In genomic region chr2:116071571-116072320, GRCm38 (mm10) we compare ENCODE assay signal across 10 mouse cellular contexts. TPM values are rescaled to one million over a fixed set of nuclear protein-coding genes. Genes with fewer than 3 reads are reported as not detected.
DNase-seq lines count a peak whose midpoint lies in the region; ATAC-seq and TF ChIP-seq lines count a peak whose summit lies in the region.
"Had no signal": no experiment of that assay in that cellular context is flagged by ENCODE, and none has a peak within 500 bp of the region (broad histone marks: within the 10 kb centered on the region; RNA-seq: fewer than 3 reads in every experiment).

No protein-coding gene starts in this region.

- WGBS in heart, postnatal 0 days: 3% methylated on average over 25 of the region's 25 CpGs
- WGBS in lung, embryonic 16.5 days: 3% methylated on average over 25 of the region's 25 CpGs

- H3K27ac ChIP-seq in heart, postnatal 0 days (ENCODE audit: low read depth): no peak overlapping the region
- H3K27ac ChIP-seq in lung, embryonic 16.5 days (ENCODE audit: low read length): no peak overlapping the region

- DNase-seq in urinary bladder, postnatal 14 days (ENCODE audit: low spot score): peak; percentile 82
- no peak for DNase-seq in urinary bladder, postnatal 10 days (ENCODE audit: low spot score)
- peak; percentile 56 for DNase-seq in embryo, embryonic 11.5 days (ENCODE audit: low read depth, low spot score)
- peak; percentile 82 for DNase-seq in heart, postnatal 0 days (ENCODE audit: low spot score)
- DNase-seq in kidney, postnatal 10 days: peak; percentile 91
- peak; percentile 89 for DNase-seq in retina, embryonic 14.5 days (ENCODE audit: low spot score)

- H3K27me3 ChIP-seq in heart, postnatal 0 days (ENCODE audit: control insufficient read depth, insufficient read depth, low read length): peaks cover 5% of the 10 kb centered on the region; the same call in 1 of the 2 replicates
- peaks cover 35% of the 10 kb centered on the region for H3K27me3 ChIP-seq in lung, embryonic 16.5 days (ENCODE audit: control insufficient read depth, insufficient read depth, low read depth, low read length)

- no peak for TF ChIP-seq EP300 in heart, postnatal 0 days (IDR thresholded peaks at IDR 0.05; ENCODE audit: low read depth)

- peak overlapping the region; percentile 48 for H3K4me3 ChIP-seq in heart, postnatal 0 days (ENCODE audit: low read depth, low read length)
- peak overlapping the region; percentile 51 for H3K4me3 ChIP-seq in lung, embryonic 16.5 days (ENCODE audit: low read length)
- H3K4me3 ChIP-seq: erythroblast, embryonic 14.5 days had no signal

- H3K4me2 ChIP-seq in heart, postnatal 0 days (ENCODE audit: low read depth, low read length): peak overlapping the region; percentile 86
- peak overlapping the region; percentile 66 for H3K4me2 ChIP-seq in lung, embryonic 16.5 days (ENCODE audit: low read depth, low read length)

- ATAC-seq in heart, postnatal 0 days (ENCODE audit: insufficient read depth, low read depth): no peak
- ATAC-seq in lung, embryonic 16.5 days (ENCODE audit: low read depth): peak; percentile 34; the same call in 1 of the 2 replicates
- ATAC-seq in erythroid progenitor cell, adult 5-6 weeks (replicated peaks; ENCODE audit: low FRiP score, poor library complexity, severe bottlenecking): no peak

- H3K9ac ChIP-seq in heart, postnatal 0 days (replicated peaks; ENCODE audit: low read depth, low read length): peak overlapping the region; percentile 23
- H3K9ac ChIP-seq in lung, embryonic 16.5 days (ENCODE audit: low read length): peak overlapping the region; percentile 58

- H3K9me3 ChIP-seq in heart, postnatal 0 days (replicated peaks; ENCODE audit: control insufficient read depth, low read length): no peaks in the 10 kb centered on the region
- H3K9me3 ChIP-seq in lung, embryonic 16.5 days (ENCODE audit: control insufficient read depth, low read length): no peaks in the 10 kb centered on the region

- H3K36me3 ChIP-seq in heart, postnatal 0 days (replicated peaks; ENCODE audit: control insufficient read depth, insufficient read depth, low read length): no peaks in the 10 kb centered on the region
- H3K36me3 ChIP-seq in lung, embryonic 16.5 days (ENCODE audit: control insufficient read depth, insufficient read depth, low read length): no peaks in the 10 kb centered on the region

- H3K4me1 ChIP-seq in heart, postnatal 0 days (ENCODE audit: control insufficient read depth, insufficient read depth): 0 out of 2 replicates have a peak, but pooled peaks cover 3% of the 10 kb centered on the region
- H3K4me1 ChIP-seq in lung, embryonic 16.5 days (replicated peaks; ENCODE audit: control insufficient read depth, insufficient read depth, low read length): peaks cover 7% of the 10 kb centered on the region

- peak; percentile 57 for TF ChIP-seq CTCF in heart, postnatal 0 days (IDR thresholded peaks at IDR 0.05; ENCODE audit: low read depth)

RNA-seq across cellular contexts. Expression of gene Meis2, which starts 6.1 kb away (rescaled TPM):
- total RNA-seq in heart, postnatal 0 days (2014; rRNA removed; ENCODE audit: low replicate concordance): 30.5 and 42.2 TPM in 2 replicates
- 15.4 and 15.7 TPM in 2 replicates for polyA plus RNA-seq in heart, postnatal 0 days (2015; fragmentation: Nextera tagmentation; extraction: Ambion mirVana)
- 21.5 and 24.2 TPM in 2 replicates for polyA plus RNA-seq in lung, embryonic 16.5 days (2015; fragmentation: Nextera tagmentation; extraction: Ambion mirVana)
- not detected in 2 replicates for total RNA-seq in erythroid progenitor cell, adult 5-6 weeks (2015; ENCODE audit: low replicate concordance)
- total RNA-seq in erythroid progenitor cell, adult 5-6 weeks (2017; ENCODE audit: low replicate concordance): not detected in 2 replicates
- total RNA-seq: neutrophil, adult 5-6 weeks had no signal
- polyA plus RNA-seq: erythroblast, embryonic 14.5 days had no signal

Comparison
In these comparisons a context has a peak if more than half of its experiments do, and no peak if none do; other contexts are left out.
1. RNA of gene Meis2, which starts 6.1 kb away (total RNA-seq): 30.5 to 42.2 TPM in heart, postnatal 0 days; not detected in erythroid progenitor cell, adult 5-6 weeks; every median in the first group is over 10 times any median in the second.